Mouse (Mus musculus) heart, postnatal 4 days (tissue): ENCODE results near the gene Nme2. TPM values are rescaled to one million over a fixed set of nuclear protein-coding genes. Genes with fewer than 3 reads are reported as not detected.

Experiments used
- DNase-seq: peaks from one replicate; pipeline ENCODE4 v3.0.0; 2021
- total RNA-seq, 2 experiments: library from RNA; stranded (reverse); gene quantifications; 2 replicates each; pipeline ENCODE4 v1.2.3; 2021

Gene Nme2
- 1,000 to 10,000 TPM in 1 of 2 experiments, 100 to 1,000 TPM in 1; 991 to 1,141 TPM for total RNA-seq

DNA sequence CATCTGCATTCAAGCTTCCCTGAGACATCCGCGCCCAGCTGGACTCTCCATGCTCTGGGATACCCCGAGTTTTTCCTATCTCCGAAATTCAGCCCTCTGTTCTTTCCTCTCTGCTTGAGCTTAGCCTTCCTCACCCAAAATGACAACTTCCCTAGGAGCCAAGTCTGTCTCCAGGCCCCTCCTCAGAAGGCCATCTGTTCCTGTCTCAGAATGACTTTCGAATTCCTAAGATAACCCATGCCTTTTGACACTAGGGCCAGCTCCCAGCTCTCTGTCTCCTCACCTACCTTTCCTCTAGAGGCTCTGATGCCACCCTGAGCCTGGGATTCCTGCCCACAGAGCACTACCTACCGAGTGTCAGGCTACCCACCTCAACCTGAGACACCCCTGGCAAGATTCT, at the start of gene Nme2:
Nme2 (minus strand) TSS at position 101 of the 400 bp plus-strand sequence.
- no peak for DNase-seq

DNA sequence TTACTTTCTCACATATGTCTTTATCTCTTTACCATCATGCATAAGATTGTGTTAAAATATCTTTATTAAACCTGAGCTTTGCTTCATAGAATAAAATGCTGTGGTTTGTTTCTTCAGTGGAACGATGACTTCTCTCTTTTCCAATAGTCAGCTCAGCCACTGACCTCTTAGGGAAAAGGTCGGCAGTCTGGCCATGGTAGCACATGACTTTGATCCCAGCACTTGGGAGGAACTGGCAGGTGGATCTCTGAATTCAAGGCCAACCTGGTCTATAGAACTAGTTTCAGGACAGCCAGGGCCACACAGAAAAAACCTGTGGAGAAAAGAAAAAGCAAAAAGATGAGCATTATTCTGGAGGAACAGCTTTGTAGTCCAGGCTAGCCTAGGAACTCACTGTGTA, 47.3 kb upstream of the Nme2 start:
- DNase-seq: no peak

- no peak for DNase-seq
Observed at GRCm38 (mm10) chr11:93999276-93999675, 43.2 kb upstream of the Nme2 start.

- DNase-seq: peak; percentile 46
Observed at GRCm38 (mm10) chr11:93997141-93997775, 41.2 kb upstream of the Nme2 start.

DNA sequence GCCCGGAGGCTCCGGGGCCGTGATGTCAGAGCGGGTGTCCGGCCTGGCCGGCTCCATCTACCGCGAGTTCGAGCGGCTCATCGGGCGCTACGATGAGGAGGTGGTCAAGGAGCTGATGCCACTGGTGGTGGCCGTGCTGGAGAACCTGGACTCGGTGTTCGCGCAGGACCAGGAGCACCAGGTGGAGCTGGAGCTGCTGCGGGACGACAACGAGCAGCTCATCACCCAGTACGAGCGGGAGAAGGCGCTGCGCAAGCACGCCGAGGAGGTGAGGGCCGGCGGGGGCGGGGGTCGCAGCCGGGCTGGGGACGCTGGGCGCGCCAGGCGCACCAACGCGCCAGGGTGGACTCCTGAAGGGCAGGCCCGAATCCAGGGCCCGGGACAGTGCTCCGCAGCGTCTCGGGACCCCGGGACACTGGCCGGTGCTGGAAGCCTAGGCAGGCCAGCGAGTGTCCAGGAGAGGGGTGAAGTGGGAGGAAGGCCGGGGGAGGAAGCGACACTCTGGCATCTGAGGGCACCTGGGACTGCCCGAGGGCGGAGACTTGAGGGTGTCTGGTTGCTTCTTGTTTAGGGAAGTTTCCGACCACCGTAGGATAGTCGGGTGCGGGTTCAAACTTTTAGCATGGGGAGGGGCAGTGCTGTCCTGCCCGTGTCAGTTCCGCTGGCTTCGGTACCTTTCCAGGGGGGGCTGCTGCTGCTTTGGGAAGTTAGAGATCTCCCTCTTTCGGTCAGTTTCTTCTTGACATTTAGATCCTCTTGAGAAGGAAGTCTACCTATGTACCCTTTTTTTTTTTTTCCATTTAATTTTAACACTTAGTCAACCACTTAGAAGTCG, 40.5 kb upstream of the Nme2 start:
- DNase-seq: peak; percentile 52

- peak; percentile 95 for DNase-seq
Observed at GRCm38 (mm10) chr11:93995720-93996305, 39.8 kb upstream of the Nme2 start, which contains the start of gene Spag9. TSS of gene Spag9 (plus strand) at chr11:93996091.

GRCm38 (mm10) chr11:93995111-93995719, 39.2 kb upstream of the Nme2 start:
- peak; percentile 86 for DNase-seq

DNA sequence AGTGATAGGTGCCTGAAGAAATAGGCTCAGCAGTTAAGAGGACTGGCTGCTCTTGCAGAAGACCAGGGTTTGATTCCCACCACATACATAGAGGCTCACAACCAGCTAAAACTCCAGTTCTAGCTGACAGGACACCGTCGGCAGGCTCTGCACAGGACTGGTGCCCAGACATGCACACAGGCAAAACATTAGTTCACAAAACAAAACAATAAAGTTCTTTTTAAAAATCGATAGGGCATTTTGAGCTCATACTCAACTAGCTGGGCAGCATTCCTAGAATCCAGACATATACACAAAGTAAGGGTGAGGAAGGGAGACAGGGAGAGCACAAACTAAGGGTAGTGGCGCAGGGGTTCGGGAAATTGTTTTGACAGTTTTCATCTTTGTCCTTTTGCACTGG, 38.5 kb upstream of the Nme2 start:
- no peak for DNase-seq

DNA sequence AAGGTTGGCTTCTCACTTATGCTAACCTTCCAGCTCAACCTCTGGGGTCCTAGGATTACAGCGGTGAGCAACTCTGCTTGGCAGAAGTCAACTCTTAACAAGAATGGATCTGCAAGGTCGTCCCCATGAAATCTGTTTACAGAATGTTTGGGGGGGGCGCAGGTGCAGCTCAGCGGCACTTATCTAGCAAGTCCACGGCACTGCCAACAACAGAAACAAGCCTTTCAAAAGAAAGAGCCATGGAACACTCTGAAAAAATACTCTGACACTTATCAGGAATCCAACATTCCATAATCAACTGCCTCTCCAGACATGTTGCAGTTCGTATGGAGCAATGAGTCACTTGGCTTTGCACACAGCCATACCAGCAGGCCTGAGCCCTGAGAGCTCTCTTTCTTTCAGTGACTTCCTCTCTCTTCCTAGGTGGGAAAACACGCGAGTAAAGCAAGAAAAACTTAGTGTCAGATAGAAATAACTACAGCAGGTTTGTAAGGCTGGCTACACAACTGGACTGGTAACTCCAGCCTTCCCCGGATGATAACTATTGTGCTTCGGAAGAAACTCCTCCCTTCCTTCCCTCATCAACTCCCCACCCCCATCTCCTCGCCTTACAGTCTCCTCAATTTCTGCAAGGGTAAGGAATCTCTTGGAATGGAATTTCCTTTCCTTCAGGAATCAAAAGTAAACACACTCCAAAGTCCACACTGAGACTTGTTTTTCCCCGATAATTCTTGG, 32.4 kb upstream of the Nme2 start:
- peak; percentile 50 for DNase-seq

DNA sequence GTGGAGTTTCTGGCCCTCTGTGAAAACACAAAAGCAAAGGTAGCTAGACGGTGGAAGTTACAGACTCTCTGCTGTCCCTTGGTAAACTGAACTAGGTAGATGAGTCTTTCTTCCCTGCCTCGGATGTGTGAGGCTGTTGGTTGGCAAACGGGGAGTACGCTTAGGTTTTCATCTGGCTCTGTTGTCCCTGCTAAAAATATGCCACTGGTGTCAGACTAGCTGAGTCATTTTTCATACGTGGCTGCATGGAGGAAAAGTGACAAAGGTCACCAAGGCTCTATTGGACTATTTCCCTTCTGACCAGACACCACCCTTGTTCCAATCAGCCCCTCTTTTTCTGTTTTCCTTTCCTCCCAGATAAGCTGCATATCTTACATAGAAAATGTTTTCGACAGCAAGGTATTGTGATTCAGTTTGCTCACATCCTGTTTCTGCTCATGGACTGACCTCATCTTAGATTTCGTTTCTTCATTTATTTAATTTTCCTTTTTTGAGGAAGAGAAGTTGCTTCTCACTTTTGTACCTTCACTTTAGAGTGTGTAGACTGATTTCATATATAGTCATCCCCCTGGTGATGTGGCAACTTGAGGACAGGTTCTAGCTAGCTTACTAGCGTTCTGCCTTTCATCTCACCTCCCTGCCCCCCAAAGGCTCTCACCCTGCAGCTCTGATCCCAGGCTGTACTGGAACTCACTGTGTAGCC, 31.7 kb upstream of the Nme2 start:
- DNase-seq: peak; percentile 48

DNA sequence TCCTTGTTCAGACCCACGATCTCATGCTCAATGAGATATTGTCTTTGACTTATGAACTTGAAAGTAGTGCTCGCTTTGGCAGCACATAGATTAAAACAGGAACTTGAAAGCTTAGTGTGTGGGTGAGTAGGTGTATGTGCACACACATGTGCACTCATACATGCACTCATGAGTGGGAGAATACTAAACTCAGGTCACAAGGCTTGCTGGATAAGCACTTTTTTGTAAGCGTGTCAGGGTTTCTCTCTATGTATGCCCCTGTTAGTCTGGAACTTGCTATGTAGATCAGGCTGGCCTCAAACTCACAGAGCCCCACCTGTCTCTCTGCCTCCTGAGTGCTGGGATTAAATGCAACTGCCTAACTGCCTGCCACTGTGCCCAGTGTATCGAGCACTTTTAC, 31.0 kb upstream of the Nme2 start:
- no peak for DNase-seq

DNA sequence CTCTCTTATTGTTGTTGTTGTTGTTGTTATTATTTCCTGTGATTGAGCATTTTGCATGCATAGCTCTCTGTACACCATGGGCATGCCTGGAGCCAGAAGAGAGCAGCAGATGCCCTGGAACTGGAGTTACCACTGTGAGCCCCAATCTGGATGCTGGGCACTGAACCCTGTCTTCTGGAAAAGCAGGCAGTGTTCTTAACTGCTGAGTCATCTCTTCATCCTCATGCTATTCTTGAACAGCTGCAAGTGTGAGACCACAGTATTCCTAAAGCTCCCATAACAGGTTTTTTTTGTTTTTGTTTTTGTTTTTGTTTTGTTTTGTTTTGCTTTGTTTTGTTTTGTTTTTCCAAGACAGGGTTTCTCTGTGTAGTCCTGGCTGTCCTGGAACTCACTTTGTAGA, 30.2 kb upstream of the Nme2 start:
- no peak for DNase-seq

DNA sequence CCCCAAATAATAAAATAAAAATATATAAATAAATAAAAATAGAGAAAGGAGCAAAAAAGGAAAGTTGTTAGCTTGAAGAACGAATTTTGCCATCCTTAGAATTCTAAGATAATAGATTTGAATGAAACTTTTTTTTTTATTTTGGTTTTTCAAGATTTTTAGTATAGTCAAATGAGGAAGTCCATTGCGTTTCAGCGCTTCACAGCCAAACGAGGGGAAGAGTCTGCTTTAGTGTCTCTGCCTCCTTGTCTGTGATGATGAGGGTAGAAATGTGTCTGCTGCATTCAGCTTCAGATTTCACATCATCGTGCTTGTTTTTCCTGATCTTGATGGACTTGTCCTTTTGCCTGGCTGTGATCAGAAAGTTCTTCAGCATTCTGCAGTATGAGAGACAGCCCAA, 29.2 kb upstream of the Nme2 start:
- no peak for DNase-seq

GRCm38 (mm10) chr11:93984619-93985018, 28.6 kb upstream of the Nme2 start:
- DNase-seq: no peak

GRCm38 (mm10) chr11:93979502-93980049, 23.5 kb upstream of the Nme2 start:
- no peak for DNase-seq

DNA sequence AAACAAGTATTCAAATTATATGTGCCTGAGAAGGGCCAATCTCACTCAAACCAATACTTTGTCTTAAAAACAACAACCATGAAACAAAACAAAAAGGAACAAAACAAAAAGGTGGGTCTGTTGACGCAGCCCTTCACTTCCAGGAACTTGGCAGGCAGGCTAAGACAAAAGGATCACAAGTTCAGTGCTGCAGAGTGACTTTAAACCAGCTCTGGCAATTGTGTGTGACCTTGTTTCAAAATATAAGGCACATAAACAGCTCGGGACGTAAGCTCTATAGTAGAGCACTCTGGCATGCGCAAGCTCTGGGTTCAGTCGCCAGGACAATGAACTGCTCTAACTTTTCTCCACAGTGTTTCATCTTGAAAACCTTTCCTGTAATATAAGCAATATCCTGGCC, 16.9 kb upstream of the Nme2 start:
- no peak for DNase-seq

DNA sequence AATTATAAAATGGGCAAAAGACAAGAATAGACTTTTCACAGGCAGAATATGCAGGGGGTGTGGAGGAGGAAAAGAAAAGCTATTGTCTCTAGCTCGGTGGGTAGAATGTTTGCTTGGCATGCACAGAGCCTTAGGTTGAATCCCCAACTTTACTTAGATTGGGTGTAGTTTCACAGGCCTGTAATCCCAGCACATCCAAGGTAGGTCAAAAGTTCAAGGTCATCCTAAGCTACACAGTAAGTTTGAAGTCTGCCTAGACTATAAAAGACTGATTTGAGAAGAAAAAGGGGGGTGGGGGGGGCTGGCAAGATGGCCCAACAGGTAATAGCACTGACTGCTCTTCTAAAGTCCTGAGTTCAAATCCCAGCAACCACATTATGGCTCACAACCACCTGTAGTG, 13.7 kb upstream of the Nme2 start:
- DNase-seq: no peak

GRCm38 (mm10) chr11:93969171-93969570, 13.1 kb upstream of the Nme2 start:
- DNase-seq: no peak

GRCm38 (mm10) chr11:93968848-93969128, 12.7 kb upstream of the Nme2 start:
- DNase-seq: no peak

DNA sequence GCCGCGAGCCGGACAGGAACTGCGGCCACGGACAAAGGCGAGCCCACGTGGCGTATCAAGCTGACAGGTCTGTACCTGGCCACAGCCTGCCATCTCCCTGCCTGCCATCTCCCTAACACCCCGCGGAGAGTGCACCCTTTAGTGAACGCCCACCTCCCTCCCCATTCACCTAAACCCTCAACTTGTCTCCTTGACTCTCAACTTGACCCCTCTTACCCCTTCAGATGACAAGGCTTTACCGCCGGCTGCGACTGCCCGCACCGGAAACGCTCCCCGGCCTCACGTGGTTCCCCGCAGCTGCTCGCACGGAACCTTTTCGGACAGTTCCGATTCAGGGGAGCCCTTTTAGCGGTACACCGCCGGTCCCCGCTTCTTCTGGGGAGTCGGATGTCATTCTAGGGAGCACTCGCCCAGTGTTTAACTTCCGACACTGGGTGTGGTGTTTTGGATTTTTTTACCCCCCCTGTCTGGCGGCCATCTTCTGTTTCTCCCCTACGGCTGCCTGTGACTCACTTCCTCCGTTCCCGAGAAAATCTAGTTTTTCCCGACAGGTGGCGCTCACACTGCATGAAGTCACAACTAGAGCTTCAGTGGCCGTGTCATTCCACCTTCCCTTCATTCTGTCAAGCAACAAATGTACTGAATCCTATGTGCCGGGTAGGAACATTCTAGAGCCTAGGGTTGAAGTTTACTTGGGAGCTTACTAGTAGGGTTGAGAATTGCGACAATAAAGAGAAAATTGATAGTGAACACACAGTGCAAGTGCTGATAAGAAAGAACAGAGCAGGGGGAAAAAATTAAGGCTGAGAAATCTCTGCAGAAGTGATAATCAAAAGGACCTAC, 12.2 kb upstream of the Nme2 start, which contains the start of the genes Gm20390 and Nme1:
Gm20390 (minus strand) TSS at position 289 of the 843 bp plus-strand sequence.
Nme1 (minus strand) TSS at position 517 of the 843 bp plus-strand sequence.
- peak; percentile 98 for DNase-seq
